Mouse (Mus musculus) cerebellum, adult 9-10 months (tissue): ENCODE results near the gene Hsh2d.

Experiments used
- DNase-seq: peaks from one replicate; pipeline ENCODE4 v3.0.0; 2022

The Hsh2d gene

DNA sequence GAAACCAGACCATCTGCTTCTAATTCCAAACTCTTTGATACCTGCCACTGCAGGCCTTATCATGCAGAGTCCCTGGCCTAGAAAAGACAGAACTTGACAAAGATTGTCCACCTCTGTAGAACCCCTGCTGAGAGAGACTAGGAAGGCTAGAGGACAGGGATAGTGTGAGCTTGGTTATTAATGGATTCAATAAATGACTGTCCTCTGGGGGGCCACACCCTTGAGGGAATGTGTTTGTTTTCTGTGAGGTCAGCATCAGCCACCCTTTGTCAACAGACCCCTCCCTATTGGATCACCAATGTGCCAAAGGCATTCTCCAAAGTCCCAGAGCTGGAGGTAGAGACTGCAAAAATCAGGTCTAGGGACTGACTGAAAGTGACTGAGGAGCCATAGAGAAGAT lies 2.6 kb downstream of the Hsh2d start:
- DNase-seq: no peak

DNA sequence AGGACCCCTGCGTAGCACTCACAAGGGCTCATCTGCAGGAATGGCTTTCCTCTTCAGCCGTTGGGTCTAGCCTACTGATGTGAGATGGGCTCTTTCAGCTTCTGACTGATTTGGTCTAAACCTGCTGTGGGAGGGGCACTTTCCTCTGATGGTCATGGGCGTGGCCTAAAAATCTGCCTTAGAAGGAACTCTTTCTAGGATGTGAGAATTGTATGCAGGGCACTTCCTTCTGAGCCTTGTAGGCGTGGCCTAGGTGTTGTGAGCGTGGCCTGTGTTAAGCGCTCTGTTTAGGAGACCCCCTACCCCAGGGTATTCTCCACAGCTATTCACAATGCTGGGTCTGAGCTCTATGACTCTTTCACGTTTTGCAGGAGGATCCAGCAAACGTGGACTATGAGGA lies 8.6 kb downstream of the Hsh2d start:
- DNase-seq: no peak

DNA sequence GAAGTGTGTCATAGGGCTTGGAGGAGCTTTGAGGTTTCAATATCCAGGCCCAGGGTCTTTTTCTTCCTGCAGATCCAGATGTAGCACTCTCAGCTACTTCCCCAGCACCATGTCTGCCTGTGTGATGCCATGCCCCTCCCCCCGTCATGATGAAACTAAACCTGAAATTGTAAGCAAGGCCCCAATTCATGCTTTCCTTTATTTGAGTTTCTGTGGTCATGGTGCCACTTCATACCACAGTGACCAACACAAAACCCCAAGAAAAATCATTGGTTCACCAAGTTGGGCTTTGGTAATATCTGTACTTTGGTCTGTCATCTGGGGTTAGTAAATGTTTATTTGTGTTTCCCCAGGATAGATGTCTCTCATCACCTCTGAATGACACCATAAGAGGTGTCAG lies 19.1 kb downstream of the Hsh2d start:
- no peak for DNase-seq

DNA sequence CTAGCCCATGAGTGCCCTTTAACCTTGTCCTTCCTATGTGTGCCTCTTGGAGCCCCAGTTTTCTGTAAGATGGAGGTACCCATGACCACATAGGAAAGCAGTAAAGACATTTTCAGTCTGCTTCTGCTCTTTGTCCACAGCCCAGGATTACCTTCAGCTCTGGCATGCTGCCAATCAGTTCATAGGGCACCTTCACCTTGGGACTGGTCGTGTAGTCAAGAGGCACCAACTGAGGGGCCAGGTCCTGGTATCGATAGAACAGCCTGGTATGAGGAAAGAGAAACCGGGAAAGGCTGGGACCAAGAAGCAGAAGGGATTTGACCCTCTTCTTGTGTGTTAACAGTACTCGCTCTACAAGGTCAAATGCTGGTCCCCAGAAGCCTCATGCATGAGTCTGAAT lies 20.8 kb downstream of the Hsh2d start:
- DNase-seq: no peak

DNA sequence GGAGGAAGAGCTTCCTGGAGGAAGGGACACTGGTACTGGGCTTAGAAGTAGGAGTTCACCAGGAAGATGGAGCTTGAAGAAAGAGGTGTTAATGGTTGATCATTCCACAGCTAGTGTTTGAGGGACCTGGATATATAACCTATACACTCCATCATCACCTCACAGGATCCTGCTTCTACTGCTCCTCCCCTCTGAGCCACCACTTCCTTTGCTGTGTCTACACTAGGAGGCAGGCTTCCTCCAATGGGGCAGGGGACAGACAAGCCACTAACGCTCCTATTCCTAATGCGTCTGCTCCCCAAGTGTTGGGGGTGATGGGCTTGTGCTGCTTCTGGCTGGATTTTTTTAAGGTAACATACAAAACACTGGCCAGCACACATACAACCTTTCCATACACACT lies 21.3 kb downstream of the Hsh2d start:
- no peak for DNase-seq

DNA sequence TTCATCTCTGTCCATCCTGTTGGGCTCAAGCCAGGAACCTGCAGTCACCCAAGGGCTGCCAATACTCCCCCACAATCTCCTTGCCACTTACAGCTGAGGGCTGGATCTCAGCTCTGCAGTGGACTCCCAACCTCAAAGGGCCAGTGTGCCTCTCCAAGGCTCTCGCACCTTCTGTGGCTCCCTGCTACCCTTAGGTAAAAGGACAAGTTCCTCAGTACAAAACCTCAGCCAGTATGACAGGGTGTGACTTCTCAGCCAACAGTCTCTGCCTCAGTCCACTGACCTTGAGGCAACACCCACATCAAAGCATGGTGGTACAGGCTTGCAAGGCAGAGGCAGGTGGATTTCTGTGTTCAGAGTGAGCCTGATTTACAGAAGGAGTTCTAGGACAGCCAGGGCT lies 22.4 kb downstream of the Hsh2d start:
- DNase-seq: no peak

DNA sequence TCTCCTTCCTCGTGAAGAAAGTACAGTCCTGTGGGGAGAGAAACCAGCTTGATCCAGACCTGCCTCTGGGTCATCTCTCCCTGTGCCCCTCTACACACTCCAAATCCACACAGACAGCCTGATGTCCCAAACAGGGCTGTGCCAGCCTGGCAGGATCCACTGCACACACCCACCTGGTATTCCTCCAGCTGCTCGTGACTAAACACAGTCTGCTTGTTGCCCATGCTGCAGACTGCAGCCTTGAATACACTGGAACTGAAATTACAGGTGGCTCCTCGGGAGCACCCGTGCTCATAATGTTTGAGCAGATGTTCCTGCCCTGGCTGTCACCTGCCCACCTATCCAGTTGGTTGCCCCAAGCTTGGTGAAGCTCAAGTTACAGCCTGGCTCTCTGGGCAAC lies 23.3 kb downstream of the Hsh2d start, which contains the start of gene Cib3:
Gene Cib3 (minus strand): TSS at position 87 of the 400 bp plus-strand sequence.
- DNase-seq: no peak

DNA sequence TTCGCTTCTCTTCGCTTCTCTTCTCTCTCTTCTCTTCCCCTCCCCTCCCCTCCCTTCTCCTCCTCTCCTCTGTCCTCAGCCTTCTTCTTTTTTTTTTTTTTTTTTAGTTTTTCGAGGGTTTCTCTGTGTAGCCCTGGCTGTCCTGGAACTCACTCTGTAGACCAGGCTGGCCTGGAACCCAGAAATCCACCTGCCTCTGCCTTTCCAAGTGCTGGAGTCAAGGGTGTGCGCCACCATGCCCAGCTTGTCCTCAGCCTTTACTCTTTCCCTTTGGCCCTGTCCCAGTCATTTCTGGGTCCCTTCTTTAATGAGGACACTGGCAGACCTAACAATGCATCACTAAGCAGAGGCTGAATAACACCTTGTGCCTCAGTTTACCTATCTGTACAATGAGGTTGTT lies 24.1 kb downstream of the Hsh2d start, which contains the start of gene Gm11034:
Gene Gm11034 (minus strand): TSS at position 101 of the 400 bp plus-strand sequence.
- DNase-seq: no peak

DNA sequence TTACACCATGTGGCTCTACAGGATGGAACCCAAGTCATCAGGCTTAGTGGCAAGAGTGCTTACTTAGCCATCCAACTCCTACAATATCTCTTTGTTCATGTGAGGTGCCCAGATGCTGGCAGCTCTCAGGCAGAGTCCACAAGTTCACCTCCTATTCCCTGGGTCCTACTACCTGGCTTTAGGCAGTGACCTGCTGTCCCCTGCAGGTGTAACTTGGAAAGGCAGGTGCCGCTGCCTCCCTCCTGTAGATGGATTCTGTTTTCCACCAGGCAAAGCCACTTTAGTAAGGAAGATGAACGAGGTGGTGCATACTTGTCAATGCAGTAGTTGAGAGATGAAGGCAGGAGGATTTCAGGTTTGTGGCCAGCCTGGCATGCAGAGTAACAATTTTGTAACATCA lies 25.6 kb downstream of the Hsh2d start:
- no peak for DNase-seq

DNA sequence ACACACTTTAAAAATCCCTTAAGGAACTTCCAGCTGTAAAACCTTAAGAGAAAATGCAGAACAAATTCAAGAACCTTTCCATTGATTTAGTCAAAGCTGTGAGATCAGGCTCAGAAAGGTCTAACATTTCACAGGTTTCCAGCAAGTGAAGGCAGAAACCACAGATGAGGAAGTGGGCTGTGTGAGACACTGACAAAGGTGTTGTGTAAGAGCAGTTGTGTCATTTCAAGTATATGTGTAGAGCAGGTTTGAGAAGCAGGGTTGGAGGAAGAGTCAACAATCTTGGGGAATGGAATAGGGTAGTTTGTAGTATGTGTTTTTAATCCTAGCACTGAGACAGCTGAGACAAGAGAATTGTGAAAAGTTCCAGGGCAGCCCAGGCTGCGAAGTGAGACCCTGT lies 26.4 kb downstream of the Hsh2d start:
- DNase-seq: no peak

DNA sequence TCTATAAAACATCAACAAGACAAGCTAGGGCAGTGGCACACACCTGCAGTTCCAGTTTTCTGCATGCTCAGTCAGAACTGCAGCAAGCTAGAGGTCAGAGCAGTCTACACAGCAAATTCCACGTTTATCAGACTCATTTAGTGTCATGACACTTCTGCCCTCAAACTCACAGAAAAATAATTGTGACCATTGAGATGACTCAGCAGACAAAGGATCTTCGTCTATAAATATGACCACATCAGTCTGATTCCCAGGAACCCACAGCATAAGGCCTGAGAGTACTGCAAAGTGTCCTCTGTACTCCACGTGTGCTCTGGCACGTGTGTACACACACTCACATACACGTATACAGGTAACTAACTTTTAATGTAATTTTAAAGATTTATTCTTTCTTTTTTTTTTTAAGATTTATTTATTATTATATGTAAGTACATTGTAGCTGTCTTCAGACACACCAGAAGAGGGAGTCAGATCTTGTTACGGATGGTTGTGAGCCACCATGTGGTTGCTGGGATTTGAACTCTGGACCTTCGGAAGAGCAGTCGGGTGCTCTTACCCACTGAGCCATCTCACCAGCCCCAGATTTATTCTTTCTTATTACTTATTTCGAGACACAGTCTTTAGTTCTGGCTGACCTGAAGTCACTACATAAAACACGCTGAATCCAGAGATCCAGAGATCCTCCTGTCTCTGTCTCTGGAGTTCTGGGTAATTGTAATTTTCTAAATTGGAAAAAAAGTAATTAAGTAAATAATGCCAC lies 29.5 kb downstream of the Hsh2d start:
- DNase-seq: no peak

DNA sequence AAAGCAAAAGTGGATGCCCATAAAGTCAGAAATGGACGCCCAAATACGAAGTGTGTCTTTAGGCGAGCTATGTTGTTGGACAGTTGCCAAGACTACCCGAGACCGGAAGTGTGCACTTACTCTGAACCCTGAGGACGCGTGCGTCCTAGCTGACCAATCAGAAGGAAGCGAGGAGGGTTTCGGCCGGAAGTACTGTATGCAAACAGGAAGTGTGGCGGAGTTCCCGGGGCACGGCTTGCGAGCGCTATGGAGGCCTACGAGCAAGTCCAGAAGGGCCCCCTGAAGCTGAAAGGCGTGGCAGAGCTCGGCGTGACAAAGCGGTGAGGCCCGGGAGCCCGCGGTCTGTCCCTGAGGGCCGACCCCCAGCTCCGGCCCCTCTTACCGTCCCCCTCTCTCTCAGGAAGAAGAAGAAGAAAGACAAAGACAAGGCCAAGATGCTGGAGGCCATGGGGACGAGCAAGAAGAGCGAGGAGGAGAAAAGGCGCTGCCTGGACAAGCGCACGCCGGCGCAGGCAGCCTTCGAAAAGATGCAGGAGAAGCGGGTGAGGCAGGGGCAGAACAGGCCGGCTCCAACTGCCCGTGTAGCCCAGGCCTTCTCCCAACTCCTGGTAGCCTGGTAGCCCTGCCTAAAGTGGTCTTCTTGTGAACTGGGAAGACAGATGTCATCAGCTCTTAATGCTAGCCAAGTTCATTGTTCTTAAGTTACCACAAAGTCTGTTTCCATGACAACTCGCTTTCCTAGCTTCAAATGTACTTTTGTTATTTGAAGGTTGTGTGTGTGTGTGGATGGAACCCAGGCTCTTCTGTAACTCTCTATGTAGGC lies 30.3 kb downstream of the Hsh2d start, which contains the start of gene Fam32a:
Gene Fam32a (plus strand): TSS at position 190 of the 823 bp plus-strand sequence.
- DNase-seq: peak; percentile 92

DNA sequence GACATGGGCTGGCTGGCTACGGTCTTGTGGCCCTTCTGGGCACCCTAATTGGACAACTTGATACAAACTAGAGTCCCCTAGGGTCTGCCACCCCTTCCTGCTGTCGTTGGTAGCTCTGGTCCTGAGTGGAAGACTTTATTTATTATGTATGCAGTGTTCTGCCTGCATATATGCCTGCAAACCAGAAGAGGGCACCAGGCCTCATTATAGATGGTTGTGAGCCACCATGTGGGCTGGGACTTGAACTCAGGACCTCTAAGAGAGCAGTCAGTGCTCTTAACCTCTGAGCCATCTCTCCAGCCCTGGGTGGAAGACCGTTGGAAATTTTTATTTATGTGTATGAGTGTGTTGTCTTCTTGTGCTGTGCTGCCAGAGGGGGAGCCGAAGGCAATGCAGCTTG lies 31.3 kb downstream of the Hsh2d start:
- no peak for DNase-seq

DNA sequence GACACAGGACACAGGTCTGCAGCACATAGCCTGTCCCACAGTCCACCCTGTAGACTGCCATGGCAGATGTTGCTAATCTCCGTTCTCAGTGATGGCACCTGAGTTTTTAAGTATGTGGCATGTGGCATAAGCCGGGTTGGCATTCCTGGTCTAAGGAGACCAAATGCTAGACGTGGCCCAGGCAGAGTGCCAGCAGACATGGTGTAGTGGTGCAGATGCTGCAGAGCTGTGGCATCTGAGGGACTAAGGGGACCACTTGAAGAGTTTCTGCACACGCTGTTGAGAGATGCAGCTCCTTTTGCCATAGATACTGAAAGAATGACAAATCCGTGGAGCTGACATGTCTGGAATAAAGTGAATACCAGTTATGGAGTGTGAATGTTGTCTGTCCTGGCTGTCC lies 33.2 kb downstream of the Hsh2d start:
- no peak for DNase-seq

DNA sequence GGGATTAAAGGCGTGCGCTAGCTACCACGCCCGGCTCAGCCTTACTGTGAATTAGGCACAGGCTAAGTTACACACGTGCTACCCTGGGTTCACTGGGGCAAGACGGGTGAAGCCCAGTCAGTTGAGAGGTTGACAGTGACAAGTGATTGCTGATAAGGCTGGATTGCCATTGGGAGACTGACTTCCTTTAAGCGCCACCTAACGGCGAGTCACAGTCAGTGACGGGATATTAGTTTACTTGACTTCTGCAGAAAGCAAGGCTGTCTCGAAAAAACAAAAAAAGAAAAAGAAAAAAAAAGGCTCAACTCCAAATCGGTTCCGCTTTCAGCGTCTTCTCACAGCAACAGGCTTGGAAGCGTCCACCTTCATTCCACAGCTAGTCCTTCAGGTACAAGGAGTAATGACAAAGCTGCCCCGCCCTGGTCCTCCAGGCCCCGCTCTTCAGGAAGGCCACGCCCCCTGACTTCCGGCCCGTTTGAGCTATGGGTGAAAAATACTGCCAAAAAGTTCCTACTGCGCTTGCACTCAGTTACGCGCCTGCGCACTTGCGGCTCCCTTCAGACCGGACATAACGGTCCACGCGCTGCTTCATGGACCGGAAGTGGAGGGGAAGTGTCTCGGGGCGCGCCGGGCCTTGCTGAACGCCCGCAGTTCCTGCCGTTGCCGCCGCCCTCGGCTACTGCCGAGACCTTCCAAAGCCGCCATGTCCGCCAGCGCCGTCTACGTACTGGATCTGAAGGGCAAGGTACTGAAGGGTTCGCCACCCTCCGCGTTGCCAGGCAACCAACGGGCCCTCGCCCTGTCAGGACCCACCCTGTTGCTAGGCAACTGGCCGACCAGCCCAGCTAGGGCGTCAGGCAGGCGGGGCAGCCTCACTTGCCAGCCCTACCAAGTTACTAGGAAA lies 50.3 kb downstream of the Hsh2d start, which contains the start of gene Ap1m1:
Gene Ap1m1 (plus strand): TSS at position 520 of the 904 bp plus-strand sequence.
- DNase-seq: peak; percentile 98

DNA sequence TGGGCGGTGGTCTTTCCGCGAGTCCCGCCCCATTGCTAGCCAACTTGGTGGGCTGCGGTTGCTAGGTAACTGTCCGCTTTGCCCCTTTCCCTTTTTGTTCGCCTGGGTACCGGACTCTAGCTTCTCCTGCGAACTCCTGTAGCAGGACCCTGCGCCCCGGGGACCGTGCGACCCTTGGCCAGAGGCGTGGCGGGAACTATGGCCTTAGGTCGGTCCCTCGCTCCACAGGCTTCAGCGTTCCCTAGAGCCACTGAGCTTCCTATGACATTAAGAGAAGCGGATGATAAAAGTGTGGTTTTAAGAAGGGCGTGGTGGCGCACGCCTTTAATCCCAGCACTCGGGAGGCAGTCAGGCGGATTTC lies 50.9 kb downstream of the Hsh2d start:
- DNase-seq: no peak

DNA sequence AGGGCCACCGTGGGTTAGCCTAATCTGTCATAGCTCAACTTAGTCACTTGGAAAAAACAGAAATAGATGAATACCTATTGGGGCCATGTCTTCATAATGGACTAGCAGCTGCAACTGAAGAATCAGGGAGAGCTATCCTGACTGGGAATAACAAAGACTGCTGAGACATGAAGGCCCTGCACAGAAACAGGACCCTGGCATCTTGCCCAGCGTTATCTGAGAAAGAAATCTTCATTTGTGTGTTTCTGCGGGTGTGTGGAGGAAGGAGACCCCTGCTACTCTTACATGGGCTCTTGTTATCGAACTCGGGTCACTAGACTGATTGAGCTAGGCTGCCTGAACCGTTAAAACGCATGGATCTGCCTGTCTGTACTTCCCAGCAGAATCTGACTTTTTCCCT lies 51.5 kb downstream of the Hsh2d start:
- peak; percentile 56 for DNase-seq

DNA sequence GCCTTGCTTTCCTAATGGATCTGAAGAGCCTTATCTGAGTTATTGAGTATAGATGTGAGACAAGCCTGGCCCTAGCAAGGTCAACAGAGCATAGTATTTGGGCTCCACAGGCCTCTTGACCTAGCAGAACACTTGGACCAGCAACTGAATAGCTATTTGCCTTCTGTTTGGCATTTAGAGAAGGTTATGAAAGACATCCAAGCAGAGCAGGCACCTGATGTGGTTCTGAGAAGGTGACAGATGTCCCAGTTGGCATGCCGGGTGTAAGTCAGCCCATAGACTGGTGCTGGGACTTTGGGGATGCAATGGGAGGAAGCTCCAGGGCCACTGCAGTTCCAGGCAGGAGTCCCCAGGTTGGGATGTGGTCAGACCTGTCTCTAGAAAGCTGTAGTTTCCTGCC lies 52.8 kb downstream of the Hsh2d start:
- DNase-seq: no peak

DNA sequence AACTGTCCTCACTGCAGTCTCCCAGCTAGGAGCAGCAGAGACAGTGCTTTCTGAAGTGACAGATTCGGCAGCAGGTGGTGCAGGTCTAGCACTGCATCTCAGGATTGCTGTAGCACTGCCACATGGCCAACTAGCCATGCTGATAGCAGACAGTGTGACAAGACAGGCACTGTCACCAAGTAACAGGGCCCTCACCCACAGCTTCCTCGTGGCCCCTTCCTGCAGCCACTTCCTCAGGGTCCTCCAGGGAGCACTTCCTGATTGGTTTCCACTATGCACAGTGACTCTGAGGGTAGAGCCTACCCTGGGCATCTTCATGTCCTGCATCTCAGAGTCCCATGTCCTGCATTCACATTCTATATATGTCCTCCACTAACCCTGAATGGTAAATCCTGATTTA lies 55.2 kb downstream of the Hsh2d start:
- no peak for DNase-seq
